Mouse (Mus musculus) liver, adult 2 months (tissue): ENCODE measurements around the gene Cxcl2. TPM values are rescaled to one million over a fixed set of nuclear protein-coding genes. Genes with fewer than 3 reads are reported as not detected.
A peak's percentile ranks its signal among the peaks of the same experiment; 100 is the strongest.

ENCODE experiments used
- DNase-seq: peaks from one replicate; pipeline ENCODE4 v3.0.0-alpha.2; 2011; ENCODE audit warnings: low read depth, low spot score; ENCODE audit errors: extremely low read depth
- H3K27ac ChIP-seq: fragments of 200-500 bp; replicated peaks from 2 replicates; pipeline ENCODE4 v1.5.1; 2012; ENCODE audit warnings: low read depth, mild to moderate bottlenecking, control low read depth, inconsistent platforms, low read length; ENCODE audit not compliant: insufficient read depth
- H3K27me3 ChIP-seq: fragments of 200-500 bp; 2 replicates; pipeline ENCODE4 v1.6.1; 2012; ENCODE audit warnings: mild to moderate bottlenecking, moderate library complexity, low read length, inconsistent platforms; ENCODE audit not compliant: control insufficient read depth, insufficient read depth
- H3K36me3 ChIP-seq: fragments of 200-500 bp; 2 replicates; pipeline ENCODE4 v1.6.1; 2012; ENCODE audit warnings: low read length, inconsistent platforms; ENCODE audit not compliant: control insufficient read depth, insufficient read depth
- H3K4me1 ChIP-seq: fragments of 200-500 bp; 2 replicates; pipeline ENCODE4 v1.6.1; 2011; ENCODE audit warnings: low read length; ENCODE audit not compliant: control insufficient read depth, insufficient read depth
- H3K4me3 ChIP-seq: fragments of 200-500 bp; 2 replicates; pipeline ENCODE4 v1.5.1; 2011; ENCODE audit warnings: low read depth, mild to moderate bottlenecking, control low read depth, low read length, moderate library complexity; ENCODE audit not compliant: insufficient read depth
- H3K79me2 ChIP-seq: fragments of 200-500 bp; 2 replicates; pipeline ENCODE4 v1.6.1; 2012; ENCODE audit warnings: inconsistent platforms, mild to moderate bottlenecking, low read length, moderate library complexity; ENCODE audit not compliant: control insufficient read depth, insufficient read depth
- H3K9ac ChIP-seq: fragments of 200-500 bp; 2 replicates; pipeline ENCODE4 v1.6.1; 2012; ENCODE audit warnings: low read depth, mild to moderate bottlenecking, control low read depth, inconsistent platforms, low read length
- CTCF ChIP-seq: fragments of 200-500 bp; IDR thresholded peaks from 2 replicates; pipeline ENCODE4 v1.5.1; 2011; ENCODE audit warnings: low read depth, low read length, control low read depth
- POLR2A ChIP-seq: fragments of 200-500 bp; IDR thresholded peaks from 2 replicates; pipeline ENCODE4 v1.6.1; 2011; ENCODE audit warnings: low read length, control low read depth; ENCODE audit not compliant: insufficient read depth; ENCODE audit errors: extremely low read depth
- WGBS: fragments of 180-500 bp; shearing (Covaris S2); methylation state at CpG from one replicate; pipeline ENCODE4 v1.1.7; 2018; 5-methylcytosine and 5-hydroxymethylcytosine counted together
- polyA plus RNA-seq: library from polyadenylated mRNA; depleted of rRNA; stranded (reverse); fragments of >200 nt; gene quantifications from 2 replicates; pipeline ENCODE4 v1.2.3, GENCODE M21; 2012; rRNA removed
- total RNA-seq: library from RNA; depleted of rRNA; stranded (reverse); fragments of >200 nt; gene quantifications from 2 replicates; pipeline ENCODE4 v1.2.3, GENCODE M21; 2014; rRNA removed

Gene Cxcl2
- total and polyA plus RNA-seq, 2 experiments: 0.28 to 0.31 TPM

DNA sequence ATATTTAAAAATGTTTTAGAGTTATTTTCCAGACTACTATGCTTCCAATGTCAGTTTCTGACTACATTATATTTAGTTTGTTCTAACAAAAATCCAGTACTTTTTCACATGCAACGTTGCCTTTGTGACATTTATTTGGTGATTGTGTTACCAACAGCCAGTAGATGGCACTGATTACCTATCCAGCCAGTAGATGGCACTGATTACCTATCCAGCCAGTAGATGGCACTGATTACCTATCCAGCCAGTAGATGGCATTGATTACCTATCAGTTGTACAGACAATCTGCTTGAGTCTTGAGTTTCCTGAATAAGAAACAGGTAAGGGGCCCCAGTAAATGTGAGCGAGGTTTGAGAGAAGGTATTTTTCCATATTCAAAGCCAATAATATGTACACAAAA, 47.8 kb downstream of the Cxcl2 start:
- Histone ChIP-seq H3K9ac (no peak overlapping the region), H3K4me1 (no peaks in the 10 kb centered on the region), H3K27me3 (no peaks in the 10 kb centered on the region), H3K36me3 (no peaks in the 10 kb centered on the region), H3K79me2 (no peaks in the 10 kb centered on the region), H3K4me3 (no peak overlapping the region), H3K27ac (no peak overlapping the region)
- DNase-seq: peak; percentile 52
- TF ChIP-seq POLR2A (no peak), CTCF (peak; percentile 49)
- 25% methylated on average over 2 of the region's 2 CpGs for WGBS

DNA sequence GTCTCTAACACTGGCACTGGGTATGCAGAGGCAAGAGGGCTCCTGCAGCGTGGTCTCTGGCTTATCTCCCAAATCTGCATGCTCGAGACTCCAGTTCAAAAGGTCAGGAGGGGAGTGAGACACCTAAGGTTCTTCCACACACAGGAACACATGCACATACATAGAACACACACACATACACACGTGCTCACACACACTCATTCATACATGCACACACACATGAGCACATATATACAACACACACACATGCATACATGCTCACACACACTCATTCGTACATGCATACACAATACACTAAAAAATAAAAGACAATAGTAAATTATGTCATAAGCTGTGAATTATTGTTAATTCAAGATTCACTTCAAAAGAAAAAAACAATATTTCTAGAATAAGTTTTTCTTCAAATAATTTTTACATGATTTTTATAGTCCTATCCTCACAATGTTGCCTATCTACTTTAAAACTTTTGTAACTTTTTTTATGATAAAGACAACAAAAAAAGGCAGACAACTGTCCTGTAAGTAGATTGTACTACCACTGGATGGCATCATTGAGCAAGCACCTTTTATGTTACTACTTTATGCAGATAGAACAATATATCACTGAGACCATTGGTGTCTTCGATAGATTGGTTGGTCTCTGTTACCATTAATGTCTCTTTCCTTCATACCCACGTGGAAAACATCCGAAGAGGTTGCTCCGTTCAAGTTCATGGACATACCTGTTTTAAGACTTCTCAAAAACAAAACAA, 49.2 kb downstream of the Cxcl2 start:
- no peaks in the 10 kb centered on the region for H3K79me2 ChIP-seq
- H3K27ac ChIP-seq: no peak overlapping the region
- 81% methylated on average over 8 of the region's 8 CpGs for WGBS
- no peaks in the 10 kb centered on the region for H3K4me1 ChIP-seq
- no peaks in the 10 kb centered on the region for H3K36me3 ChIP-seq
- no peak for TF ChIP-seq POLR2A
- TF ChIP-seq CTCF: peak; percentile 61
- DNase-seq: peak; percentile 16
- no peaks in the 10 kb centered on the region for H3K27me3 ChIP-seq
- H3K9ac ChIP-seq: no peak overlapping the region
- no peak overlapping the region for H3K4me3 ChIP-seq

Other genes starting within 250 kb of the Cxcl2 start
- 0.09 TPM in 1 of 2 replicates, not detected in the other for gene Cxcl5, start 144.5 kb upstream of the Cxcl2 start, total RNA-seq
- 0.05 and 0.06 TPM in 2 replicates for gene Cxcl5, start 144.5 kb upstream of the Cxcl2 start, polyA plus RNA-seq
- gene Ppbp, start 135.4 kb upstream of the Cxcl2 start, total RNA-seq: 0.65 and 1.1 TPM in 2 replicates
- gene Ppbp, start 135.4 kb upstream of the Cxcl2 start, polyA plus RNA-seq: 1.5 TPM in 1 of 2 replicates, not detected in the other
- 1.4 and 2.2 TPM in 2 replicates for gene Pf4, start 131.4 kb upstream of the Cxcl2 start, total RNA-seq
- gene Pf4, start 131.4 kb upstream of the Cxcl2 start, polyA plus RNA-seq: 1.1 and 3.0 TPM in 2 replicates
- not detected in 2 replicates for gene Cxcl3, start 117.8 kb upstream of the Cxcl2 start, total RNA-seq
- not detected in 2 replicates for gene Cxcl3, start 117.8 kb upstream of the Cxcl2 start, polyA plus RNA-seq
- gene Cxcl15, start 109.3 kb upstream of the Cxcl2 start, total RNA-seq: not detected in 2 replicates
- gene Cxcl15, start 109.3 kb upstream of the Cxcl2 start, polyA plus RNA-seq: not detected in 2 replicates
- 8.2 and 9.3 TPM in 2 replicates for gene Cxcl1, start 12.6 kb upstream of the Cxcl2 start, total RNA-seq
- 2.0 and 4.2 TPM in 2 replicates for gene Cxcl1, start 12.6 kb upstream of the Cxcl2 start, polyA plus RNA-seq
- 7.8 and 9.9 TPM in 2 replicates for gene Mthfd2l, start 27.2 kb downstream of the Cxcl2 start, total RNA-seq
- 6.3 and 6.4 TPM in 2 replicates for gene Mthfd2l, start 27.2 kb downstream of the Cxcl2 start, polyA plus RNA-seq
- gene Epgn, start 123.6 kb downstream of the Cxcl2 start, total RNA-seq: not detected in 2 replicates
- gene Epgn, start 123.6 kb downstream of the Cxcl2 start, polyA plus RNA-seq: not detected in 2 replicates
- 0.13 and 0.18 TPM in 2 replicates for gene Ereg, start 170.8 kb downstream of the Cxcl2 start, total RNA-seq
- gene Ereg, start 170.8 kb downstream of the Cxcl2 start, polyA plus RNA-seq: 0.05 and 0.07 TPM in 2 replicates
- not detected in 2 replicates for gene Areg, start 235.7 kb downstream of the Cxcl2 start, total RNA-seq
- gene Areg, start 235.7 kb downstream of the Cxcl2 start, polyA plus RNA-seq: not detected in 2 replicates